Mouse (Mus musculus) lung, embryonic 16.5 days (tissue): Measurements from ENCODE around the gene Lrrc8c. TPM values are rescaled to one million over a fixed set of nuclear protein-coding genes. Genes with fewer than 3 reads are reported as not detected.

ENCODE experiments used
- ATAC-seq: fragments of 200-750 bp; cut with Nextera tagmentation; 2 replicates; pipeline ENCODE4 v1.8.0; 2017; ENCODE audit warnings: low read depth, mild to moderate bottlenecking, moderate library complexity
- H3K27ac ChIP-seq: fragments of 300-500 bp; sonication (generic); 2 replicates; pipeline ENCODE4 v1.5.1; 2014; ENCODE audit warnings: mild to moderate bottlenecking, control low read depth, low read length
- H3K27me3 ChIP-seq: fragments of 300-500 bp; sonication (generic); 2 replicates; pipeline ENCODE4 v1.6.1; 2014; ENCODE audit warnings: low read depth, low read length, mixed read lengths; ENCODE audit not compliant: control insufficient read depth, insufficient read depth
- H3K36me3 ChIP-seq: fragments of 300-500 bp; sonication (generic); 2 replicates; pipeline ENCODE4 v1.6.1; 2014; ENCODE audit warnings: low read length; ENCODE audit not compliant: control insufficient read depth, insufficient read depth
- H3K4me1 ChIP-seq: fragments of 300-500 bp; sonication (generic); replicated peaks from 2 replicates; pipeline ENCODE4 v1.6.1; 2014; ENCODE audit warnings: low read length, mixed read lengths; ENCODE audit not compliant: control insufficient read depth, insufficient read depth
- H3K4me2 ChIP-seq: fragments of 300-500 bp; sonication (generic); 2 replicates; pipeline ENCODE4 v1.6.1; 2014; ENCODE audit warnings: low read depth, low read length, control low read depth
- H3K4me3 ChIP-seq: fragments of 300-500 bp; sonication (generic); 2 replicates; pipeline ENCODE4 v1.5.1; 2014; ENCODE audit warnings: mild to moderate bottlenecking, low read length, control low read depth
- H3K9ac ChIP-seq: fragments of 300-500 bp; sonication (generic); 2 replicates; pipeline ENCODE4 v1.6.1; 2014; ENCODE audit warnings: low read length, control low read depth
- H3K9me3 ChIP-seq: fragments of 300-500 bp; sonication (generic); 2 replicates; pipeline ENCODE4 v1.6.1; 2016; ENCODE audit warnings: low read length; ENCODE audit not compliant: control insufficient read depth
- WGBS: fragments of 180-500 bp; shearing (Covaris S2); extraction: QIAGEN DNeasy Blood & Tissue Kit; methylation state at CpG from one replicate; pipeline ENCODE4 v1.1.7; 2014; 5-methylcytosine and 5-hydroxymethylcytosine counted together
- polyA plus RNA-seq: library from polyadenylated mRNA; unstranded; fragments of >200 nt; fragmentation: Nextera tagmentation; extraction: Ambion mirVana; gene quantifications from 2 replicates; pipeline ENCODE4 v1.2.1, GENCODE M21; 2015

Lrrc8c gene
- polyA plus RNA-seq, 1 experiment from 2014 or later, result 29.2 TPM

DNA sequence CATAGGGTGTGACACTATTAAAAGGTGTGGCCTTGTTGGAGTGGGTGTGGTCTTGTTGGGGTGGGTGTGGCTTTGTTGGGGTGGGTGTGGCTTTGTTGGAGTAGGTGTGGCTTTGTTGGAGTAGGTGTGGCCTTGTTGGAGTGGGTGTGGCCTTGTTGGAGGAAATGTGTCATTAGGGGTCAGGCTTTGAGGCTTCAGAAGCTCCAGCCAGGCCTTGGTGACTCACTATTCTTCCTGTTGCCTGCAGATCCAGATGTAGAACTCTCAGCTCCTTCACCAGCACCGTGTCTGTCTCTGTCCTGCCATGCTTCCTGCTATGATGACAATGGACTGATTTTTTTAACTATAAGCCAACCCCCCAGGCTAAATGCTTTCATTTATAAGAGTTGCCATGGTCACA, 19.8 kb upstream of the Lrrc8c start:
- Histone ChIP-seq H3K4me3 (no peak overlapping the region), H3K27me3 (no peaks in the 10 kb centered on the region), H3K9ac (no peak overlapping the region), H3K27ac (no peak overlapping the region), H3K9me3 (no peaks in the 10 kb centered on the region), H3K36me3 (no peaks in the 10 kb centered on the region), H3K4me2 (no peak overlapping the region), H3K4me1 (peaks cover 3% of the 10 kb centered on the region; the same call in 1 of the 2 replicates)
- no peak for ATAC-seq
- WGBS, result 60% methylated on average over 1 of the region's 1 CpGs

- Histone ChIP-seq H3K9me3 (no peaks in the 10 kb centered on the region), H3K4me2 (no peak overlapping the region), H3K4me1 (peaks cover 3% of the 10 kb centered on the region; the same call in 1 of the 2 replicates), H3K36me3 (no peaks in the 10 kb centered on the region), H3K27ac (no peak overlapping the region), H3K9ac (no peak overlapping the region), H3K27me3 (no peaks in the 10 kb centered on the region), H3K4me3 (no peak overlapping the region)
- 52% methylated on average over 12 of the region's 12 CpGs for WGBS
- no peak for ATAC-seq
These were observed 18.8 kb upstream of the Lrrc8c start for GRCm38 (mm10) chr5:105500132-105501121.

GRCm38 (mm10) chr5:105501136-105501535, 18.1 kb upstream of the Lrrc8c start:
- ATAC-seq, result no peak
- Histone ChIP-seq H3K4me3 (no peak overlapping the region), H3K27ac (no peak overlapping the region), H3K4me1 (no peaks in the 10 kb centered on the region), H3K27me3 (no peaks in the 10 kb centered on the region), H3K9me3 (no peaks in the 10 kb centered on the region), H3K4me2 (no peak overlapping the region), H3K9ac (no peak overlapping the region), H3K36me3 (no peaks in the 10 kb centered on the region)
- WGBS, result 75% methylated on average over 3 of the region's 3 CpGs

DNA sequence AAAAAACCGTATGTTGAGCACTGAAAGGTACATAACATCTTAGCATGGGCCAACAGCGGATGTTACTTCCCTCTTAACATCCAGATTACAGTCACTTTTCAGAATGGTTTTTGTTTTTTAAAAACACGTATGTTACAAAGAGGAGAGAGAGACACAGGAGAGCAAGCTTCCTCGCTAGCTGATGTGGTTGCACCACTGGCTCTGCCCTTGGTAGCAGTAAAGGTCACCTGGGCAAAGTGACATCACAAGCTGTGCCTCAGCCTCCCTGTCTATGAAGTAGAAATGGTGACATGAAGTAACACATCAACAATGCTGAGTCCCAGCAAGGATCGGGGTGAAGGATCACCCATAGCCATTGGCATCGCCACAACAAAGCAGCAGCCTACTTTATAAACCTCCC, 10.4 kb upstream of the Lrrc8c start:
- Histone ChIP-seq H3K27ac (no peak overlapping the region), H3K9ac (no peak overlapping the region), H3K36me3 (no peaks in the 10 kb centered on the region), H3K9me3 (no peaks in the 10 kb centered on the region), H3K4me2 (no peak overlapping the region), H3K4me3 (no peak overlapping the region), H3K27me3 (no peaks in the 10 kb centered on the region), H3K4me1 (no peaks in the 10 kb centered on the region)
- 88% methylated on average over 6 of the region's 6 CpGs for WGBS
- no peak for ATAC-seq

GRCm38 (mm10) chr5:105512297-105512696, 6.9 kb upstream of the Lrrc8c start:
- Histone ChIP-seq H3K27me3 (no peaks in the 10 kb centered on the region), H3K27ac (no peak overlapping the region), H3K4me1 (no peaks in the 10 kb centered on the region), H3K4me2 (no peak overlapping the region), H3K9ac (no peak overlapping the region), H3K9me3 (no peaks in the 10 kb centered on the region), H3K36me3 (no peaks in the 10 kb centered on the region), H3K4me3 (no peak overlapping the region)
- no peak for ATAC-seq
- 23% methylated on average over 4 of the region's 4 CpGs for WGBS

GRCm38 (mm10) chr5:105515532-105515931, 3.7 kb upstream of the Lrrc8c start:
- no peak for ATAC-seq
- H3K9me3 ChIP-seq, result no peaks in the 10 kb centered on the region
- H3K4me1 ChIP-seq, result peaks cover 6% of the 10 kb centered on the region; the same call in 1 of the 2 replicates
- H3K27me3 ChIP-seq, result no peaks in the 10 kb centered on the region
- 69% methylated on average over 6 of the region's 6 CpGs for WGBS
- no peak overlapping the region for H3K27ac ChIP-seq
- H3K36me3 ChIP-seq, result no peaks in the 10 kb centered on the region
- no peak overlapping the region for H3K4me2 ChIP-seq
- H3K9ac ChIP-seq, result no peak overlapping the region
- H3K4me3 ChIP-seq, result no peak overlapping the region

DNA sequence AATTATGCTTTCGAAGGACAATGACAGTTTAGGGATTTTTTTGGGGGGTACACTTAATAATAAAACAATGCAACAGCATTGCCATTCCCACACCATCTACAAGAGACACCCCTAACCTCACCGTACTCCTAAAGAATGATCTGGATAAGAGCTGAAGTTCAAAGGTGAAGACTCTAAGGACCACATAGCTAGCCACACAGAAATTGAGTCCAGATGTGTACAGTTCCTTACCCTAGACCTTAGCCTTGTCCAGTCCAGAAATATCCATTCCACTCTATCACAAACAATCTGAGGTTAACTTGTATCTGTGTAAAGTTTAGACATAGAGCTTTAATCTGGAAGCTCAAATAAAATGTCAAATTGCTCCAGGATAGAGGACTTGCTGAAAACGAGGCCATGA, 2.9 kb upstream of the Lrrc8c start:
- H3K4me1 ChIP-seq, result peaks cover 7% of the 10 kb centered on the region; the same call in 1 of the 2 replicates
- H3K27me3 ChIP-seq, result no peaks in the 10 kb centered on the region
- no peak overlapping the region for H3K4me3 ChIP-seq
- no peak for ATAC-seq
- no peak overlapping the region for H3K4me2 ChIP-seq
- H3K9ac ChIP-seq, result no peak overlapping the region
- no peak overlapping the region for H3K27ac ChIP-seq
- 44% methylated on average over 3 of the region's 3 CpGs for WGBS
- H3K9me3 ChIP-seq, result no peaks in the 10 kb centered on the region
- H3K36me3 ChIP-seq, result no peaks in the 10 kb centered on the region

- Histone ChIP-seq H3K4me2 (peak overlapping the region; percentile 76), H3K4me1 (peaks cover 9% of the 10 kb centered on the region), H3K9ac (peak overlapping the region; percentile 84), H3K36me3 (no peaks in the 10 kb centered on the region), H3K27ac (no peak overlapping the region), H3K9me3 (no peaks in the 10 kb centered on the region), H3K4me3 (peak overlapping the region; percentile 80), H3K27me3 (no peaks in the 10 kb centered on the region)
- ATAC-seq, result no peak
- 5% methylated on average over 7 of the region's 7 CpGs for WGBS
These were observed 1.1 kb upstream of the Lrrc8c start for GRCm38 (mm10) chr5:105517992-105518625.

DNA sequence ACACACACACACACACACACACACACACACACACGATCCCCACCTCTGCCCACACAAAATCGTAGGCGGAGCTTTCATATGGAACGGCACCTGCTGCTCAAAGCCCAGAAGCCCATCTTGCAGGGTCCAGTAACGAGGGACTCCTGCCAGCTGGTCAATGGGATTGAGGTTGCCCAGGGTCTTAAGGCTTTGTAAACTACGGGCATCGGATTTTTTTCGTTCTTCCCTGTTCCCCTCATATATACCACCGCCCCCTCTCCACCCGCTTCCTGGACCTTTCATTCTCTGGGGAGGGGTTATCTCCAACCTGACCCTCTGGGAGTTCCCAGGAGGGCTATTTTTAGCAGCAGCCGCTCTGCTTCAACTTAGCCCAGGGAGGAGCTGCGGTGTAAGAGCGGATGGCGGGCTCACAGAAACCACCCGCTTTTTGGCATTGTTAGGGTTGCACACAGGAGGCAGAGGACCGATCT, 527 bp upstream of the Lrrc8c start:
- peaks cover 12% of the 10 kb centered on the region for H3K4me1 ChIP-seq
- peak overlapping the region; percentile 76 for H3K4me2 ChIP-seq
- H3K9me3 ChIP-seq, result no peaks in the 10 kb centered on the region
- peak; percentile 52 for ATAC-seq
- H3K36me3 ChIP-seq, result no peaks in the 10 kb centered on the region
- H3K27ac ChIP-seq, result peak overlapping the region; percentile 79
- peak overlapping the region; percentile 80 for H3K4me3 ChIP-seq
- whole genome bisulfite sequencing, result under 1% methylated on average over 16 of the region's 16 CpGs
- H3K27me3 ChIP-seq, result no peaks in the 10 kb centered on the region
- H3K9ac ChIP-seq, result peak overlapping the region; percentile 84
